Mouse (Mus musculus): ENCODE data around the gene Ankrd39. TPM values are rescaled to one million over a fixed set of nuclear protein-coding genes. Genes with fewer than 3 reads are reported as not detected.

Ankrd39 gene
- 29.2 and 30.0 TPM in 2 replicates for polyA plus RNA-seq (2015; fragmentation: Nextera tagmentation; extraction: Ambion mirVana)

DNA sequence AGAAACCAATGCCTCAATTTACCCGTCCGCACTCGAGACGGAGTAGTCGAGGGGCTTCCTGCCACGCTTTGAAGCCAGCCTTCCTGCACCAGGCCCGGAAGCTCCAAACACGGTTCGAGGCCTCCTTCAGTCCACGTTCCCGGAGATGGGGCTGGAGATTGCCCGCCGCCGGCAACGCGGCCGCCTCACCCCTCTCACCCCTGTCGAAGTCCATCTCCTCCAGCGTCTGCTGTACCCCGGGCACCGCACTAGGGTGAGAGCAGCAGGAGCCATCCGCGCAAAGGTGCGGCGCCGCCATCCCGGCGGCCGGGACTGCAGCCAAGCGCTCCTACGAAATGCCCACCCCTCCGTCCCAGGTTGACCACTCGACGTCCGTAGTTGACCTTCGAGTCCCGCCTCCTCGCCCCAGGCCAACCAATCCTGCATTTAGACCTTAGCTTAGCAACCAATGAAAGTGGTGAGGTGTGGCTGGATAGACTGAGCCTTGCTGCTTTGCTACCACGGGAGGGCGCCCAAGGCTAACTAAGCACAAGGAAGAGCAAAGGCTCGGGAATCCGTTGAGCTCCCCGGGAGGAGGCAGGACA lies at the start of gene Ankrd39:
Gene Ankrd39 (minus strand): TSS at position 558 of the 584 bp plus-strand sequence.
- no peaks in the 10 kb centered on the region for H3K27me3 ChIP-seq (ENCODE audit: insufficient read depth, low read length)
- H3K4me2 ChIP-seq (replicated peaks; ENCODE audit: low read depth, low read length), result peak within 1 kb of the TSS; percentile 74
- no peaks in the 10 kb centered on the region for H3K9me3 ChIP-seq (ENCODE audit: low read length)
- H3K9ac ChIP-seq (replicated peaks; ENCODE audit: low read length), result peak within 1 kb of the TSS; percentile 89
- H3K4me3 ChIP-seq (ENCODE audit: low read length), result peak within 1 kb of the TSS; percentile 76
- under 1% methylated on average over 43 of the region's 43 CpGs for WGBS
- H3K27ac ChIP-seq (ENCODE audit: low read length), result peak within 1 kb of the TSS; percentile 74
- H3K36me3 ChIP-seq (ENCODE audit: insufficient read depth, low read length), result peaks cover 42% of the 10 kb centered on the region
- peak; percentile 98 for ATAC-seq (ENCODE audit: low FRiP score, low TSS enrichment)
- H3K4me1 ChIP-seq (ENCODE audit: insufficient read depth, low read length), result peaks cover 33% of the 10 kb centered on the region

DNA sequence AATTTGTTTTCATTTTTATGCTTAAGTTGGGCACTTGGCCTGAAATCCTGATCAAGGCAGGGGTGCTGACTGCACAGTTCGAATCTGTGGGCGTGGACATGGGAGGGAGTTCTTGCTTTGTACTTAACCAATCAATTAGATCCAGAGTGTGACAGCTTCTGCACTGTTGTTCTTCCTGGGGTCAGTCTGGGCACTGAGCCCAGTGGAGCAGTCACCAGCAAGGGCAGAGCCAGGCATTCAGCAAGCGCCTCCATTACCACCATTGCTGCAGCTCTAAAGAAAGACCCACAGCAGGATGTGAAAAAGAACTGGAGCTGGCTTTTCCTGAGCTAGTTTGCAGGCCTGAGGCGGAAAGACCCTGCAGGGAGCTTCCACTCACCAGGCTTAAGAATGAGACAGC lies 48.9 kb upstream of the Ankrd39 start:
- WGBS, result 27% methylated on average over 4 of the region's 4 CpGs
- Histone ChIP-seq H3K4me1 (ENCODE audit: insufficient read depth, low read length) (peaks cover 12% of the 10 kb centered on the region), H3K9ac (replicated peaks; ENCODE audit: low read length) (no peak overlapping the region), H3K9me3 (ENCODE audit: low read length) (no peaks in the 10 kb centered on the region), H3K4me2 (replicated peaks; ENCODE audit: low read depth, low read length) (0 out of 2 replicates have a peak overlapping the region, but pooled peaks have one; percentile 21), H3K4me3 (ENCODE audit: low read length) (no peak overlapping the region), H3K27me3 (ENCODE audit: insufficient read depth, low read length) (no peaks in the 10 kb centered on the region), H3K27ac (ENCODE audit: low read length) (peak overlapping the region; percentile 79), H3K36me3 (ENCODE audit: insufficient read depth, low read length) (no peaks in the 10 kb centered on the region)
- ATAC-seq (ENCODE audit: low FRiP score, low TSS enrichment), result peak; percentile 89

DNA sequence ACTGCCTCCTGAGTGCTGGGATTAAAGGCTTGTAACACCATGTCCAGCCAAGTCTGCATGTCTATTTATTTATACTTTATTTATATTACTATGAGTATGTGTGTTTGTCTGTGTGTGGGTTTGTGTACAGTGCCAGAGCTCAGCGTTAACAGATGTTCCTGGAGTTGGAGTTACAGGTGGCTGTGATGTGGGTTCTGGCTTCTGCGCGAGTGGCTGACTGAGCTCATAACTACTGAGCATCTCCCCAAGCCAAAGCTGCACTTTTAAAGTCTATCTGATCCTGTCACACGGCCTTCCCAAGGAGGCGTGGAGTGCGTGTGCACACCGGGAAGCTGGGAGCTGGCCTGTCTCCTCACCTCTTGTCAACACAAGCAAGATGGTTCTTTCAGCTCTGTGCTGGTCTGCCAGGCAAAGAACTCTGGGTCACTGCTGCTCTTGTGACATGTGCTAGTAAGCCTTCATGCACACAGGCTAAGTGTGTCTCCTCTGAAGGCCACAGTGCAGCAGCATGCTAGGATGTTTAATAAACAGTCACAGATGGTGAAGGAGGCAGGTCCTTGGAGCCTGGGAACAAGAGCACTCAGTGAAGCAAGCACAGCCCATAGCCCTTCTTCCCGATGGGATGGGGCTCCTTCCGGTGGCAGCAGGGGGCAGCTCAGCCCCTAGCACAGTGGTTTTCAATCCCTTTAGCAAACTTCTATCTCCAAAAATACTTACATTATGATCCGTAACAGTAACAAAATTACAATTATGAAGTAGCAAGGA lies 48.1 kb upstream of the Ankrd39 start:
- H3K4me2 ChIP-seq (replicated peaks; ENCODE audit: low read depth, low read length), result no peak overlapping the region
- no peaks in the 10 kb centered on the region for H3K9me3 ChIP-seq (ENCODE audit: low read length)
- WGBS, result 62% methylated on average over 10 of the region's 10 CpGs
- no peaks in the 10 kb centered on the region for H3K27me3 ChIP-seq (ENCODE audit: insufficient read depth, low read length)
- peak overlapping the region; percentile 79 for H3K27ac ChIP-seq (ENCODE audit: low read length)
- H3K4me3 ChIP-seq (ENCODE audit: low read length), result no peak overlapping the region
- no peak overlapping the region for H3K9ac ChIP-seq (replicated peaks; ENCODE audit: low read length)
- 0 out of 2 replicates have a peak, but pooled peaks have one; percentile 14 for ATAC-seq (ENCODE audit: low FRiP score, low TSS enrichment)
- H3K36me3 ChIP-seq (ENCODE audit: insufficient read depth, low read length), result no peaks in the 10 kb centered on the region
- H3K4me1 ChIP-seq (ENCODE audit: insufficient read depth, low read length), result peaks cover 12% of the 10 kb centered on the region

DNA sequence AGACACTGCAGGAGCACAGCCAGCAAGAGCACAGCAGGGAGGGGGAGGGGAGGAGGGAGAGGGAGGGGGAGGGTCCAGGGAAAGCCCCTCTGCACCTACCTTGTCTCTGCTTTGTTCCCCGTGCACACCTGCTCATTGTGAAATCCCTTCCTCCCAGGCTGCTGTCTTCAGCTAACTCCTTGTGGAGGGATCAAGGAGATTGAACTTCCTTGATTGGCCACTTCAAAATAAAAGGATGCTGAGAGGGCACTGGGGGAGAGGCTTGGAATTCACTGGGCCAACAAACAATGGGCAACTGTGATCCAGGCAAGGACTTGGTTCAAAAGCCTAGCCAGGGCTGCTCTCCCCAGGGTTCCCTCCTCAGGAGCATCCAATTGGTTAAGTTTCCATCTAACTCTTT lies 45.9 kb upstream of the Ankrd39 start:
- whole genome bisulfite sequencing, result 28% methylated on average over 1 of the region's 1 CpGs
- H3K27ac ChIP-seq (ENCODE audit: low read length), result no peak overlapping the region
- no peaks in the 10 kb centered on the region for H3K9me3 ChIP-seq (ENCODE audit: low read length)
- H3K4me2 ChIP-seq (replicated peaks; ENCODE audit: low read depth, low read length), result no peak overlapping the region
- no peaks in the 10 kb centered on the region for H3K36me3 ChIP-seq (ENCODE audit: insufficient read depth, low read length)
- no peak overlapping the region for H3K9ac ChIP-seq (replicated peaks; ENCODE audit: low read length)
- ATAC-seq (ENCODE audit: low FRiP score, low TSS enrichment), result no peak
- H3K4me1 ChIP-seq (ENCODE audit: insufficient read depth, low read length), result peaks cover 32% of the 10 kb centered on the region
- no peak overlapping the region for H3K4me3 ChIP-seq (ENCODE audit: low read length)
- no peaks in the 10 kb centered on the region for H3K27me3 ChIP-seq (ENCODE audit: insufficient read depth, low read length)

DNA sequence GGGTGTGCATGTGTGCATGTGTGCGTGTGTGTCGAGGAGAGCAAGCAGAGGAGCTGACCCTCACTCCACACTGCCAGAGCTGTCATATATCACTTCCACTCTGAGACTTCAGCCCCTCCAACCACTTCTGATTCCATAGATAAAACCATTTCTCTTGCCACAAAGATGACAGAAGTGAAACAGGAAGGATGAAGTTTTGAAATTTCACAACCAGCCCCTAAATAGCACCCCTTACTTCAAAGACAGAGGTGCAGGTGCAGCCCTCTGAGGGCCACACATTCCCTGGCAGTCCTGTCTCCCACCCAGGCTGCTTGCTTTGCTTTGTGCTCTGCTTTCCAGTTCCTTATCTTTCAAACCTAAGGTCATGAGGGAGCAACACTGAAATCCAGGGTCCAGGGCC lies 44.2 kb upstream of the Ankrd39 start:
- Histone ChIP-seq H3K27ac (ENCODE audit: low read length) (no peak overlapping the region), H3K36me3 (ENCODE audit: insufficient read depth, low read length) (no peaks in the 10 kb centered on the region), H3K9me3 (ENCODE audit: low read length) (no peaks in the 10 kb centered on the region), H3K4me2 (replicated peaks; ENCODE audit: low read depth, low read length) (no peak overlapping the region), H3K27me3 (ENCODE audit: insufficient read depth, low read length) (no peaks in the 10 kb centered on the region), H3K4me1 (ENCODE audit: insufficient read depth, low read length) (peaks cover 36% of the 10 kb centered on the region), H3K4me3 (ENCODE audit: low read length) (no peak overlapping the region), H3K9ac (replicated peaks; ENCODE audit: low read length) (no peak overlapping the region)
- WGBS, result 51% methylated on average over 2 of the region's 2 CpGs
- no peak for ATAC-seq (ENCODE audit: low FRiP score, low TSS enrichment)

DNA sequence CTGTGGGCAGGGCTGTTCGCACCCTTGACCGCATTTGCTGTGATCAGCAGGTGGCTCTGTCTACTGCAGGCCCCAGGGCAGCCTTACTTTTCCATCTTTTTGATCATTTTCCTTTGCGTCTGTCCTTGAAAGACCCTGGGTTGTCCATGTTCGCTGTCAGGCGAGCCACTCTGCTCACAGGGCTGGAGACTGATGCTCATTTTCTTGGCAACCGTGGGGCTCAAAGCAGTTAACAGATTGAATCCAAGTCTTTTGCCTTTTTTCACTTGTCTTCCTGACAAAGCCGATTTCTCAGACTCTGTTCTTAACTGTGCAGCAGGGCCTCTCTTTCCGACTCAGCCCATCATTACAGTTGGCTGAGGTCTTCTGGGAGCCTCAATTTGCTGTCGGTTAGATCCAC lies 43.4 kb upstream of the Ankrd39 start:
- H3K4me3 ChIP-seq (ENCODE audit: low read length), result no peak overlapping the region
- H3K4me2 ChIP-seq (replicated peaks; ENCODE audit: low read depth, low read length), result no peak overlapping the region
- H3K36me3 ChIP-seq (ENCODE audit: insufficient read depth, low read length), result no peaks in the 10 kb centered on the region
- no peak for ATAC-seq (ENCODE audit: low FRiP score, low TSS enrichment)
- H3K27ac ChIP-seq (ENCODE audit: low read length), result 0 out of 2 replicates have a peak overlapping the region, but pooled peaks have one; percentile 8
- H3K27me3 ChIP-seq (ENCODE audit: insufficient read depth, low read length), result no peaks in the 10 kb centered on the region
- H3K4me1 ChIP-seq (ENCODE audit: insufficient read depth, low read length), result peaks cover 34% of the 10 kb centered on the region
- H3K9me3 ChIP-seq (ENCODE audit: low read length), result no peaks in the 10 kb centered on the region
- H3K9ac ChIP-seq (replicated peaks; ENCODE audit: low read length), result no peak overlapping the region; the same call in 1 of the 2 replicates
- WGBS, result 63% methylated on average over 9 of the region's 9 CpGs

DNA sequence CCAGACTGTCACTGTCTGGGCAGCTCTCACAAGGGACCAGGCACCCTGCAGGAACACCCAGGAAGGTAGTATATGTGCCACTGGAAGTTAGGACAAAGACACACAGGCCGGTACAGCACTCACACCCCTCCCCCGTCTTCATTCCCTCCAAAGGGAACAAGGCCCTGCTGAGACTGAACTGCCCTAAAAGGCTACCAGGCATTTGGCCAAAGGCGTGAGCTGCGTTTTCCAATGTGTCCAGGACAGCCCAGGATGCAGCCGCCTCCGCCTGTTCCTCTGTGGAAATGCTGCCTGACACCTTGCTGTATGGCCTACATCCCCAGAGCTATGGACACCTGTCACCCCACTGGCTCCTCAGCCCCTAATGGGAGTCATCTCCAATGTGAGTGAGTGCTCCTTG lies 42.2 kb upstream of the Ankrd39 start:
- ATAC-seq (ENCODE audit: low FRiP score, low TSS enrichment), result peak; percentile 21
- peak overlapping the region; percentile 73 for H3K27ac ChIP-seq (ENCODE audit: low read length)
- 41% methylated on average over 6 of the region's 6 CpGs for WGBS
- no peak overlapping the region for H3K4me3 ChIP-seq (ENCODE audit: low read length)
- H3K9me3 ChIP-seq (ENCODE audit: low read length), result no peaks in the 10 kb centered on the region
- H3K4me2 ChIP-seq (replicated peaks; ENCODE audit: low read depth, low read length), result no peak overlapping the region
- peaks cover 30% of the 10 kb centered on the region for H3K4me1 ChIP-seq (ENCODE audit: insufficient read depth, low read length)
- peak overlapping the region; percentile 3; the same call in 1 of the 2 replicates for H3K9ac ChIP-seq (replicated peaks; ENCODE audit: low read length)
- no peaks in the 10 kb centered on the region for H3K27me3 ChIP-seq (ENCODE audit: insufficient read depth, low read length)
- no peaks in the 10 kb centered on the region for H3K36me3 ChIP-seq (ENCODE audit: insufficient read depth, low read length)

DNA sequence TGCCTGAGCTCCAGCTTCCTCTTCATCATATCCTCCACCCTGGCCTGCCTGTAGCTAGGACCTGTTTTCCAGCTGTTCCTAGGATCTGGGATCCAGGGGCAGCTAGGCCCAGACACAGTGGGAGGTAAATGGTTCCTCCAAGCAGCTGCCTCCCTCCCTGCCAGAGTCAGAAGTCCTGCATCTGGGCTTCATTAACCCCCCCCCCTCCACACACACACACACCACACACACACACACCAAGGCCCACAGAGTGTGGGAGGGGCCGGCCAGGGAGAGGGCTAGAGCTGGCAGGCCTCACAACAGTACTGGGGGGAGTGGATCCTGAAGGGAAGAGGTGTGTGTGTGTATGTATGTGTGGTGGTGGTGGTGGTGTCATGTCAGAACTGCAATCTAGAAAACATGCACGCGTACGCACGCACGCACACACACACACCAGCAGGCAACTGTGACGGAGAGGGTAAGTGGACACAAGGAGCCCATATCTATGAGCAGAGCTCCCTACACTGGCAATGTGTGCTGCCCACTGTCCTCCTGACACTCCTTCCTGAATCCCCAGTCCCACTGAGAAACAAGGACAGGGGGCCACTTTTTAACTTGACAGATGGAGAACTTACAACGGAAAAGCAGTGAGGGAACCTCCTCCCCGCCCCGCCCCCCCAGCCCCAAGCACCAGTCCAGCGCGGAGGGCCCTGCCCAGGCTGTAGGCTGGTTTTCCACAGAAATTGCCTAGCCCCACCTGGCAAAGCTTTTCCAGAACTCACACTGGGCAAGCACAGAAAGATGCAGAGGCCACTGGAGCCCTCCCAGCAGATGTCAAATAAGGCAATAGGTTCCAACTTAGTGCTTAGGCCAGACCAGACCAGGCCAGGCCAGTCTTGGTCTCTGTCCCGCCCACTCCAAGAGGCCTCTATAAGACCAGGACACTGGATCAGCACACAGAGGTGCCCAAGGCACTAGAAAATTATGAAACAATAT lies 41.5 kb upstream of the Ankrd39 start:
- Histone ChIP-seq H3K9me3 (ENCODE audit: low read length) (no peaks in the 10 kb centered on the region), H3K4me3 (ENCODE audit: low read length) (no peak overlapping the region), H3K4me1 (ENCODE audit: insufficient read depth, low read length) (peaks cover 30% of the 10 kb centered on the region), H3K36me3 (ENCODE audit: insufficient read depth, low read length) (no peaks in the 10 kb centered on the region), H3K4me2 (replicated peaks; ENCODE audit: low read depth, low read length) (0 out of 2 replicates have a peak overlapping the region, but pooled peaks have one; percentile 2), H3K27ac (ENCODE audit: low read length) (peak overlapping the region; percentile 73), H3K9ac (replicated peaks; ENCODE audit: low read length) (peak overlapping the region; percentile 36), H3K27me3 (ENCODE audit: insufficient read depth, low read length) (no peaks in the 10 kb centered on the region)
- peak; percentile 64 for ATAC-seq (ENCODE audit: low FRiP score, low TSS enrichment)
- 55% methylated on average over 13 of the region's 13 CpGs for WGBS

DNA sequence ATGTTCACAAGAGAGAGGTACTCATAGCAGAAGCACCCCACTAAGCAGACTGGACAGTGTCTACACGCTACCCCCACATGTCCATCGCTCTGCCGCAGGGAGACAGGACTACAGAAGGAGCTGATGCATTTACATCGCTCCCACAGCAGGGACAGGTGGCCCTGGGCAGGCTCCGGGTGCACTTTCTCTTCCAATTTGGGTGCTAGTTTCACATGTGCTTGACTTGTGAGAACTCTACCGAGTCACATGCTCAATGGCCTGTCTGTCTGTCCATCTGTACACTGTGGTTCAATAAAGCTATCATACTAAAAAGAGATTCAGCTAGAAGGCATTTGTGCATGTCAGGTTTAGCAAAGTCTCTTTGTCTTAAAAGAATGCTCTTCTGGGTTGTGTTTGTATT lies 40.6 kb upstream of the Ankrd39 start:
- H3K4me1 ChIP-seq (ENCODE audit: insufficient read depth, low read length), result peaks cover 30% of the 10 kb centered on the region
- no peak for ATAC-seq (ENCODE audit: low FRiP score, low TSS enrichment)
- H3K9me3 ChIP-seq (ENCODE audit: low read length), result no peaks in the 10 kb centered on the region
- no peaks in the 10 kb centered on the region for H3K27me3 ChIP-seq (ENCODE audit: insufficient read depth, low read length)
- H3K4me3 ChIP-seq (ENCODE audit: low read length), result no peak overlapping the region
- no peaks in the 10 kb centered on the region for H3K36me3 ChIP-seq (ENCODE audit: insufficient read depth, low read length)
- H3K27ac ChIP-seq (ENCODE audit: low read length), result peak overlapping the region; percentile 73
- H3K4me2 ChIP-seq (replicated peaks; ENCODE audit: low read depth, low read length), result no peak overlapping the region
- H3K9ac ChIP-seq (replicated peaks; ENCODE audit: low read length), result 0 out of 2 replicates have a peak overlapping the region, but pooled peaks have one; percentile 14
- WGBS, result 86% methylated on average over 6 of the region's 6 CpGs

All from kidney, embryonic 16.5 days (tissue).